Mouse (Mus musculus): ENCODE results near the gene Ccdc85c. TPM values are rescaled to one million over a fixed set of nuclear protein-coding genes. Genes with fewer than 3 reads are reported as not detected.

Gene Ccdc85c
- total RNA-seq, 1 experiment from 2014 or later: 2.4 TPM

Other genes with a start within 250 kb of the Ccdc85c start
- gene Setd3, start 96.1 kb downstream of the Ccdc85c start, total RNA-seq (2017): 81.5 and 84.3 TPM in 2 replicates
- 14.6 and 21.0 TPM in 2 replicates for gene Ccnk, start 95.8 kb downstream of the Ccdc85c start, total RNA-seq (2017)
- not detected in 2 replicates for gene Hhipl1, start 30.8 kb upstream of the Ccdc85c start, total RNA-seq (2017)
- not detected in 2 replicates for gene Cyp46a1, start 59.0 kb upstream of the Ccdc85c start, total RNA-seq (2017)
- not detected in 2 replicates for gene Eml1, start 95.5 kb upstream of the Ccdc85c start, total RNA-seq (2017)

Data from common myeloid progenitor, adult 5-6 weeks (primary cell).